Mouse (Mus musculus): ENCODE measurements around the gene Ikzf2. TPM values are rescaled to one million over a fixed set of nuclear protein-coding genes. Genes with fewer than 3 reads are reported as not detected.

The Ikzf2 gene
- 0.18 TPM for polyA plus RNA-seq (2012; fragmentation: generic; extraction: Trizol)
- long read RNA-seq, experiment 1: 0 reads
- long read RNA-seq, experiment 2, partial matches to known transcripts: 0 of 2 reads
- long read RNA-seq, experiment 2, other reads (novel, unspliced or antisense): 2 of 2 reads

GRCm38 (mm10) chr1:69687076-69687991, at the start of gene Ikzf2:
Ikzf2 (minus strand) TSS chr1:69687245.
- Histone ChIP-seq H3K36me3 (ENCODE audit: control insufficient read depth, insufficient read depth) (no peaks in the 10 kb centered on the region), H3K4me3 (ENCODE audit: insufficient read depth, poor library complexity, severe bottlenecking) (peak within 1 kb of the TSS; percentile 40), H3K79me3 (ENCODE audit: low read depth) (no peaks in the 10 kb centered on the region), H3K27me3 (ENCODE audit: control insufficient read depth, insufficient read depth, insufficient read length) (no peaks in the 10 kb centered on the region), H3ac (ENCODE audit: control insufficient read depth, insufficient read length, low read depth) (peak within 1 kb of the TSS; percentile 83), H3K79me2 (ENCODE audit: control insufficient read depth, insufficient read depth) (no peaks in the 10 kb centered on the region)
- TF ChIP-seq MYOD1 (IDR thresholded peaks at IDR 0.05; ENCODE audit: control insufficient read depth, insufficient read length, low read depth) (no peak), FOSL1 (IDR thresholded peaks at IDR 0.05; ENCODE audit: insufficient read depth, low read length, poor library complexity, severe bottlenecking) (no peak), USF1 (IDR thresholded peaks at IDR 0.05; ENCODE audit: low read depth) (no peak), CEBPB (IDR thresholded peaks at IDR 0.05; ENCODE audit: low read depth) (no peak), MYOG (IDR thresholded peaks at IDR 0.05; ENCODE audit: control insufficient read depth, extremely low read depth, insufficient read length) (no peak), CTCF (IDR thresholded peaks at IDR 0.05; ENCODE audit: control insufficient read depth, insufficient read depth, insufficient read length) (no peak), MAX (IDR thresholded peaks at IDR 0.05) (no peak)

- no peak for TF ChIP-seq CTCF (IDR thresholded peaks at IDR 0.05; ENCODE audit: control insufficient read depth, insufficient read depth, insufficient read length)
- no peaks in the 10 kb centered on the region for H3K79me3 ChIP-seq (ENCODE audit: low read depth)
- H3K27me3 ChIP-seq (ENCODE audit: control insufficient read depth, insufficient read depth, insufficient read length): no peaks in the 10 kb centered on the region
- no peaks in the 10 kb centered on the region for H3K79me2 ChIP-seq (ENCODE audit: control insufficient read depth, insufficient read depth)
- H3ac ChIP-seq (ENCODE audit: control insufficient read depth, insufficient read length, low read depth): no peak overlapping the region
- H3K4me3 ChIP-seq (ENCODE audit: insufficient read depth, poor library complexity, severe bottlenecking): no peak overlapping the region
- no peaks in the 10 kb centered on the region for H3K36me3 ChIP-seq (ENCODE audit: control insufficient read depth, insufficient read depth)
Measured at GRCm38 (mm10) chr1:69729729-69730128, 42.7 kb upstream of the Ikzf2 start.

- TF ChIP-seq MYOD1 (IDR thresholded peaks at IDR 0.05; ENCODE audit: control insufficient read depth, insufficient read length, low read depth) (no peak), CTCF (IDR thresholded peaks at IDR 0.05; ENCODE audit: control insufficient read depth, insufficient read depth, insufficient read length) (no peak), MYOG (IDR thresholded peaks at IDR 0.05; ENCODE audit: control insufficient read depth, extremely low read depth, insufficient read length) (no peak), FOSL1 (IDR thresholded peaks at IDR 0.05; ENCODE audit: insufficient read depth, low read length, poor library complexity, severe bottlenecking) (no peak), USF1 (IDR thresholded peaks at IDR 0.05; ENCODE audit: low read depth) (no peak), MAX (IDR thresholded peaks at IDR 0.05) (no peak), CEBPB (IDR thresholded peaks at IDR 0.05; ENCODE audit: low read depth) (no peak)
- Histone ChIP-seq H3ac (ENCODE audit: control insufficient read depth, insufficient read length, low read depth) (no peak overlapping the region), H3K79me3 (ENCODE audit: low read depth) (no peaks in the 10 kb centered on the region), H3K4me3 (ENCODE audit: insufficient read depth, poor library complexity, severe bottlenecking) (no peak overlapping the region), H3K27me3 (ENCODE audit: control insufficient read depth, insufficient read depth, insufficient read length) (no peaks in the 10 kb centered on the region), H3K79me2 (ENCODE audit: control insufficient read depth, insufficient read depth) (no peaks in the 10 kb centered on the region), H3K36me3 (ENCODE audit: control insufficient read depth, insufficient read depth) (no peaks in the 10 kb centered on the region)
Measured at GRCm38 (mm10) chr1:69729031-69729679, 42.1 kb upstream of the Ikzf2 start.

GRCm38 (mm10) chr1:69727968-69728367, 40.9 kb upstream of the Ikzf2 start:
- no peaks in the 10 kb centered on the region for H3K27me3 ChIP-seq (ENCODE audit: control insufficient read depth, insufficient read depth, insufficient read length)
- H3K79me2 ChIP-seq (ENCODE audit: control insufficient read depth, insufficient read depth): no peaks in the 10 kb centered on the region
- H3ac ChIP-seq (ENCODE audit: control insufficient read depth, insufficient read length, low read depth): no peak overlapping the region
- H3K79me3 ChIP-seq (ENCODE audit: low read depth): no peaks in the 10 kb centered on the region
- no peaks in the 10 kb centered on the region for H3K36me3 ChIP-seq (ENCODE audit: control insufficient read depth, insufficient read depth)
- no peak overlapping the region for H3K4me3 ChIP-seq (ENCODE audit: insufficient read depth, poor library complexity, severe bottlenecking)
- no peak for TF ChIP-seq CEBPB (IDR thresholded peaks at IDR 0.05; ENCODE audit: low read depth)
- no peak for TF ChIP-seq MYOD1 (IDR thresholded peaks at IDR 0.05; ENCODE audit: control insufficient read depth, insufficient read length, low read depth)
- TF ChIP-seq MYOG (IDR thresholded peaks at IDR 0.05; ENCODE audit: control insufficient read depth, extremely low read depth, insufficient read length): no peak
- TF ChIP-seq MAX (IDR thresholded peaks at IDR 0.05): no peak
- no peak for TF ChIP-seq CTCF (IDR thresholded peaks at IDR 0.05; ENCODE audit: control insufficient read depth, insufficient read depth, insufficient read length)

GRCm38 (mm10) chr1:69717107-69717506, 30.1 kb upstream of the Ikzf2 start:
- Histone ChIP-seq H3K79me2 (ENCODE audit: control insufficient read depth, insufficient read depth) (no peaks in the 10 kb centered on the region), H3ac (ENCODE audit: control insufficient read depth, insufficient read length, low read depth) (no peak overlapping the region)
- TF ChIP-seq MAX (IDR thresholded peaks at IDR 0.05): no peak
- TF ChIP-seq USF1 (IDR thresholded peaks at IDR 0.05; ENCODE audit: low read depth): no peak
- TF ChIP-seq CTCF (IDR thresholded peaks at IDR 0.05; ENCODE audit: control insufficient read depth, insufficient read depth, insufficient read length): no peak
- TF ChIP-seq CEBPB (IDR thresholded peaks at IDR 0.05; ENCODE audit: low read depth): no peak
- TF ChIP-seq MYOG (IDR thresholded peaks at IDR 0.05; ENCODE audit: control insufficient read depth, extremely low read depth, insufficient read length): no peak
- TF ChIP-seq MYOD1 (IDR thresholded peaks at IDR 0.05; ENCODE audit: control insufficient read depth, insufficient read length, low read depth): no peak
- TF ChIP-seq FOSL1 (IDR thresholded peaks at IDR 0.05; ENCODE audit: insufficient read depth, low read length, poor library complexity, severe bottlenecking): no peak

More at GRCm38 (mm10) chr1:69717107-69717506, 30.1 kb upstream of the Ikzf2 start:
- no peaks in the 10 kb centered on the region for H3K36me3 ChIP-seq (ENCODE audit: control insufficient read depth, insufficient read depth)
- H3K79me3 ChIP-seq (ENCODE audit: low read depth): no peaks in the 10 kb centered on the region
- H3K4me3 ChIP-seq (ENCODE audit: insufficient read depth, poor library complexity, severe bottlenecking): no peak overlapping the region
- no peaks in the 10 kb centered on the region for H3K27me3 ChIP-seq (ENCODE audit: control insufficient read depth, insufficient read depth, insufficient read length)

All from C2C12 (cell line).